Mouse (Mus musculus): ENCODE data around the gene Psrc1. TPM values are rescaled to one million over a fixed set of nuclear protein-coding genes. Genes with fewer than 3 reads are reported as not detected.

Psrc1 gene
- total and polyA plus RNA-seq, 2 experiments from 2014 or later = 6.5 to 10.5 TPM

DNA sequence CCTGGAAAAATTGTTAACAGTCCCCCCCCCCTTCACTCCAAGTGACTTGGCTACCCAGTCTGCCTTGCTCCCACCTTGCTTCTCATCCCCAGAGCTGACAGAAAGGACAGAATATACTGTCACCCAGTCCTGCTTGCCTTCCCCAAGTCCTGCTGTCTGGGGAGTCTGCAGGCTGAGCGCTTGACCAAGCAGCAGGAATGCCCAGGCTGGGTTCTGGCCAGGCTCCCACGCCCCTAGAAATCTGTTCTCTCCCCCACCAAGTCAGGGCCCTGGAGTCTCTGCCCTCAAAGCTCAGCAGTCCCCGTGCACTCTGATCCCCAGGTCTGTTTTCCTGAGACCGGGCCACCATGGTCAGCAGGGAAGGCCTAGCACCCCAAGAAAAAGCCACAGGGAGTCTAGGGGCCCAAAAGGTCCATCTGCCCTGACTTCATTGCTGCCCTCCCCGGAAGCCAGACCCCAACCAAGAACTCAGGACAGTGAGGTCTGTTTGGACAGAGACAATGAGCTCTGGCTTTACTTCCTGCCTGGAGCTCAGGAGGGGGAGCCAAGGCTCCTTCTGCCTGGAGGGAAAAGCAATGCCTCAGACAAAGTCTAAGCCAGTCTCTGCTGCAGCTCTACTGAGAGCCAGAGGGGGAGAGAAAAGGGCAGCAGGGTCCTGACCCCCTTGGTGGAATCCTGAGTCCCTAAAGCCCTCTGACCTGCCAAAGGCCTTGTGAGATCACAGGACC is 27.6 kb downstream of the Psrc1 start:
- DNase-seq (no peak), ATAC-seq (no peak)
- Histone ChIP-seq H3K36me3 (ENCODE audit: insufficient read depth) (peaks cover 33% of the 10 kb centered on the region), H3K9ac (peak overlapping the region; percentile 63), H3K27ac (ENCODE audit: low read depth, low read length) (peak overlapping the region; percentile 92), H3K9me3 (ENCODE audit: low read length) (0 out of 2 replicates have a peak, but pooled peaks cover 6% of the 10 kb centered on the region), H3K4me3 (ENCODE audit: low read depth, low read length) (peak overlapping the region; percentile 27), H3K4me2 (ENCODE audit: low read depth) (peak overlapping the region; percentile 64), H3K27me3 (ENCODE audit: insufficient read depth, low read length) (no peaks in the 10 kb centered on the region), H3K4me1 (ENCODE audit: insufficient read depth) (peaks cover 38% of the 10 kb centered on the region)
- TF ChIP-seq CTCF (IDR thresholded peaks at IDR 0.05; ENCODE audit: low read depth) = no peak
- WGBS = 13% methylated on average over 5 of the region's 5 CpGs

DNA sequence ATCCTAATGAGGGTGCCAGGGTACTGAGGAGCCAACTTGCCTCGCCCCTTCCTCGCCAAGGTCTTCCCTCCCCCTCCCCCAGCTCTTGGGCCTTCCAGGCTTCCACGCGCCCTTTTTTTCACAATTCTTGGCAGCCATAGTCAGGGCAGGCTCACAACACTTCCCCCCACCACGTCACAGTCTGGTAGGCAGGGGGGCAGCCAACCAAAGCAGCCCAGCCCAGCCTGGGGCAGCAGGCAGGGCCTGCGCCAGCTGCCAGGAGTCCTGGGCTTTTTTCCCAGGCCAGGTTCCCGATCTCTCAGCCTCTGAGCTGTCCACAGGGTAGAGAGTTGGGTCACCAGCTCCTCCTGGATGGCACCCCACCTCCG is 28.1 kb downstream of the Psrc1 start:
- Histone ChIP-seq H3K4me3 (ENCODE audit: low read depth, low read length) (peak overlapping the region; percentile 27), H3K4me2 (ENCODE audit: low read depth) (peak overlapping the region; percentile 64), H3K9me3 (ENCODE audit: low read length) (0 out of 2 replicates have a peak, but pooled peaks cover 6% of the 10 kb centered on the region), H3K36me3 (ENCODE audit: insufficient read depth) (peaks cover 28% of the 10 kb centered on the region), H3K9ac (peak overlapping the region; percentile 63), H3K27me3 (ENCODE audit: insufficient read depth, low read length) (no peaks in the 10 kb centered on the region), H3K4me1 (ENCODE audit: insufficient read depth) (peaks cover 38% of the 10 kb centered on the region), H3K27ac (ENCODE audit: low read depth, low read length) (peak overlapping the region; percentile 92)
- WGBS = 11% methylated on average over 8 of the region's 8 CpGs
- DNase-seq (peak; percentile 76), ATAC-seq (peak; percentile 50)
- TF ChIP-seq CTCF (IDR thresholded peaks at IDR 0.05; ENCODE audit: low read depth) = no peak

DNA sequence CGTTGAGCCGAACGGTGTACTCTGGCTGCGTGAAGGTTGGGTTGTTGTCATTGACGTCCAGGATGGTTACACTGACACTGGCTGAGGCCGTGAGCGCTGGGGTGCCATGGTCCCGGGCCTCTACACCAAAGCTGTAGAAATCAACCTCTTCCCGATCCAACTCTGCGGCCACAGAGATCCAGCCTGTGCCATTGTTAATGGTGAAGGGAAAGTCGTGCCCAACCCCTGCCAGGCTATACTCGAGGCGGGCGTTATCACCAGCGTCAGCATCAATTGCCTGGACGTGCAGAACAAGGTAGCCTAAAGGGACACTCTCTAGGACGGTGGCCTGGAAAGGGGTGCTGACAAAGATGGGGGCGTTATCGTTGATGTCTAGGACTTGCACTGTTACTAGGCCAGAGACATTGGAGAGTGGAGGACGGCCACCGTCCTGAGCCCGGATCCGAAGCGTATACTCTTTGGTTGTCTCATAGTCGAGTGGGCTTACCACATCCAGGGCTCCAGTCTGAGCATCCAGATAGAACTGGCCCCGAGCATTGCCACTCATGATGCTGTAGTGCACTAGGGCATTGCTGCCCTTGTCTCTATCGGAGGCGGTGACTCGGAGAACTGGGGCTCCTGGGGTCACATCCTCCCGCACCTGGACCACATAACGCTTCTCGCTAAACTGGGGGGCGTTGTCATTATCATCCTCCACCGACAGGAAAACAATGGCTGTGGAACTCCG is 30.2 kb downstream of the Psrc1 start:
- Histone ChIP-seq H3K4me3 (ENCODE audit: low read depth, low read length) (no peak overlapping the region), H3K9me3 (ENCODE audit: low read length) (0 out of 2 replicates have a peak, but pooled peaks cover 6% of the 10 kb centered on the region), H3K27ac (ENCODE audit: low read depth, low read length) (no peak overlapping the region), H3K9ac (no peak overlapping the region), H3K36me3 (ENCODE audit: insufficient read depth) (peaks cover 22% of the 10 kb centered on the region), H3K4me1 (ENCODE audit: insufficient read depth) (peaks cover 38% of the 10 kb centered on the region), H3K4me2 (ENCODE audit: low read depth) (no peak overlapping the region), H3K27me3 (ENCODE audit: insufficient read depth, low read length) (no peaks in the 10 kb centered on the region)
- no peak for ATAC-seq
- 97% methylated on average over 35 of the region's 35 CpGs for WGBS
- TF ChIP-seq CTCF (IDR thresholded peaks at IDR 0.05; ENCODE audit: low read depth) = no peak
- no peak for DNase-seq

DNA sequence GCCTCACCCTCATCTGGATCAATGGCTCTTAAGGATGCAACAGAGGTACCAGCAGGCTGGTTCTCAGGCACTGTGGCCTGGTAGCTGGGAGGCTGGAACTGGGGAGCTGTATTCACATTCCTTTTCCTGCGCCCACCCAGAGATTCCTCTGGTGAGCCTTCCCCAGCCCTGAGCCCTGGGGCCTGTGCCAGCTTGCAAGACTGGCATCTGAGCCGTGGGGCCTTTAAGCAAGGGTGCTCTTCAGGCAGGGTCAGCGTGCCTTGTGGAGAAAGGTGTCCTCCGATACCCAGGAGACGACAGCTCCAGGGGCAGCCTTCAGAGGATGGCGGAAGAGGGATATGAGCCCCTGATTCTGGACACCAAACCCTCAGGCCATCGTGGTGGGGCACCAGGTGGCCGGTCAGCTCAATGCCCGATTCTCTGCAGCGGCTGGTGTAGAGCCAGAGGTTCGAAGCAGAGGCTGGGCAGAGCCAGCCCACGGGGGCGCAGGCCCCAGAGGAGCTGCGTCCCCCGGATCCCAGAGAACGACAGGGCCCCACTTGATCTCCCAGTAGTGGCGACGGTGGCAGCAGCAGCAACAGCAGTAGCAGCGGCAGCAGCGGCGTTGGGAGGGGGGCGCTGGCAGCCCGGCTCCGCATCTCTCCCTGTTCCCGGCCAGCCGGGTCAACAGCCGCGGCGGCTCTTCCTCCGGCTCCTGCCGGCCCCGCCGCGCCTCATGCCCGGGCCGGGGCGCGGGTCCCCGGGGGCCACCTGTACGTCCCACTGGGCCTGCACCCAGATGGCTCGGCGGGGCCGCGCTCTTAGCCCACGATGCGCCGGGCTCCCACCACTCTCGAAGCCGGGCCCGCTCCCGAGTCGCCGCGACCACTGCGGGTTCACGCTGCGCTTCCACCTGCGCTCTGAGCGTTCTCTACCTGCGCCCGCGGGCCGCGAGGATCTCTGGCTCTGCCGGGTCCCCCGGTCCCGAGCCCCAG is 31.5 kb downstream of the Psrc1 start, which contains the start of gene Celsr2:
Gene Celsr2 (minus strand): TSS at position 696 of the 974 bp plus-strand sequence.
- 7% methylated on average over 57 of the region's 67 CpGs for WGBS
- Histone ChIP-seq H3K4me2 (ENCODE audit: low read depth) (peak within 1 kb of the TSS; percentile 91), H3K4me3 (ENCODE audit: low read depth, low read length) (peak within 1 kb of the TSS; percentile 79), H3K4me1 (ENCODE audit: insufficient read depth) (peaks cover 28% of the 10 kb centered on the region), H3K27me3 (ENCODE audit: insufficient read depth, low read length) (no peaks in the 10 kb centered on the region), H3K9me3 (ENCODE audit: low read length) (0 out of 2 replicates have a peak, but pooled peaks cover 6% of the 10 kb centered on the region), H3K36me3 (ENCODE audit: insufficient read depth) (peaks cover 22% of the 10 kb centered on the region), H3K27ac (ENCODE audit: low read depth, low read length) (peak within 1 kb of the TSS; percentile 93), H3K9ac (peak within 1 kb of the TSS; percentile 93)
- peak; percentile 68 for DNase-seq
- TF ChIP-seq CTCF (IDR thresholded peaks at IDR 0.05; ENCODE audit: low read depth) = no peak
- ATAC-seq = peak; percentile 57

DNA sequence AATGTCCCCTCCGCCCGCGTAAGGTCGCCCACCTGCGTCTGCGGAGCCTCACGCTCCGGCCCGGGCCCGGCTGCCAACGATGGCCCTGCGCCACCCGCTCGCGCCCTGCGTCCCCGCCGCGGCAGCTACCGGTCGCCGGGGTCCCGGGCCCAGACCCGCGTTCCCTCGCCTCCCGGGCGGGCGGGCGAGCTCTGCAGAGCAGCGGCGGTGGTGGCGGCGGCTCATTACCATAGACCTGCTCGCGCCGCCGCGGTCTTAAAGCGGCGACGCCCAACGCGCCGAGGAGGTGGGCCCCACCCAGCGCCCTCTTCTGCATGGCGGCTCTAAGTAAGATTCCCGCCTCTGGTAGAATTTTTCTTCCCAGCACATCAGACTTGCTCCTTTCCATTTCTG is 32.2 kb downstream of the Psrc1 start:
- H3K4me2 ChIP-seq (ENCODE audit: low read depth) = peak overlapping the region; percentile 91
- no peaks in the 10 kb centered on the region for H3K27me3 ChIP-seq (ENCODE audit: insufficient read depth, low read length)
- H3K4me1 ChIP-seq (ENCODE audit: insufficient read depth) = peaks cover 22% of the 10 kb centered on the region
- ATAC-seq (peak; percentile 92), DNase-seq (peak; percentile 95)
- H3K9ac ChIP-seq = peak overlapping the region; percentile 93
- H3K27ac ChIP-seq (ENCODE audit: low read depth, low read length) = peak overlapping the region; percentile 93
- 2% methylated on average over 45 of the region's 48 CpGs for WGBS
- peak; percentile 32 for TF ChIP-seq CTCF (IDR thresholded peaks at IDR 0.05; ENCODE audit: low read depth)
- H3K9me3 ChIP-seq (ENCODE audit: low read length) = 0 out of 2 replicates have a peak, but pooled peaks cover 6% of the 10 kb centered on the region
- H3K4me3 ChIP-seq (ENCODE audit: low read depth, low read length) = peak overlapping the region; percentile 79
- peaks cover 22% of the 10 kb centered on the region for H3K36me3 ChIP-seq (ENCODE audit: insufficient read depth)

DNA sequence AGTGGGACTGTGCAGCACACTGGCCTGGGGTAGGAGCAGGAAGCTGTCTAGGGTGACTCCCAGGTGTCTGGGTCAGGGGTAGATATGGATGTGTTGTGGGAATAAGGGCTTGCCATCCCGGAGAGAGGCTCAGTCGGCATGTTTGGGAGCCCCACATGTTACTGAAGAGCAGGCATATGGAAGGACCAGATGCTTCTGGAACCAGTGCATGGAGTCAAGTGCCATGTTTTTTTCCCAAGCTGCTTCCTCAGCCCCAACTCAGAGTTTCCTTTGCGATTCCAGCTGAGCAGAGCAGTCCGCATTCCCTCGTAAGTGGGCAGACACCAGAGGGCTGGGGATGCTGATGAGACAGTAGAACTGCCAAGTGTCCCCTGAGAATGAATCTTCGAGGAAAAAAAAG is 39.4 kb downstream of the Psrc1 start:
- no peaks in the 10 kb centered on the region for H3K9me3 ChIP-seq (ENCODE audit: low read length)
- H3K4me3 ChIP-seq (ENCODE audit: low read depth, low read length) = no peak overlapping the region
- H3K4me1 ChIP-seq (ENCODE audit: insufficient read depth) = peaks cover 14% of the 10 kb centered on the region
- TF ChIP-seq CTCF (IDR thresholded peaks at IDR 0.05; ENCODE audit: low read depth) = no peak
- peak overlapping the region; percentile 48; the same call in 1 of the 2 replicates for H3K4me2 ChIP-seq (ENCODE audit: low read depth)
- DNase-seq (peak; percentile 65), ATAC-seq (peak; percentile 40)
- no peaks in the 10 kb centered on the region for H3K27me3 ChIP-seq (ENCODE audit: insufficient read depth, low read length)
- H3K36me3 ChIP-seq (ENCODE audit: insufficient read depth) = peaks cover 30% of the 10 kb centered on the region
- H3K9ac ChIP-seq = no peak overlapping the region
- peak overlapping the region; percentile 50; the same call in 1 of the 2 replicates for H3K27ac ChIP-seq (ENCODE audit: low read depth, low read length)
- WGBS = 27% methylated on average over 6 of the region's 6 CpGs
